Mouse (Mus musculus) gastrocnemius, adult 2 months (tissue): ENCODE data around the gene Vegfa. TPM values are rescaled to one million over a fixed set of nuclear protein-coding genes. Genes with fewer than 3 reads are reported as not detected.
"Not testable (repeated sequence)": the region's sequence is repeated elsewhere in the genome, so short reads cannot be mapped to it uniquely, and the experiment has no call there.

ENCODE experiments used
- DNase-seq: peaks from one replicate; pipeline ENCODE4 v3.0.0; 2022
- H3K27ac ChIP-seq: fragments of 200-600 bp; 2 replicates; pipeline ENCODE4 v1.8.1; 2022; ENCODE audit warnings: mild to moderate bottlenecking
- H3K4me3 ChIP-seq: fragments of 200-600 bp; 2 replicates; pipeline ENCODE4 v1.8.1; 2022; ENCODE audit warnings: mild to moderate bottlenecking, moderate library complexity
- CTCF ChIP-seq: fragments of 200-600 bp; IDR thresholded peaks from 2 replicates; pipeline ENCODE4 v1.8.1; 2022; ENCODE audit warnings: antibody characterized with exemption, mild to moderate bottlenecking, moderate library complexity
- intact Hi-C: fragments of 180-260 bp; cut with DNase I; formaldehyde crosslinking; loops from one replicate; pipeline ENCODE4 v1.15.1; 2025
- total RNA-seq, 2 experiments: library from RNA; stranded (reverse); gene quantifications; 2 replicates each; pipeline ENCODE4 v1.2.3; 2021

Gene Vegfa
- total RNA-seq, 2 experiments from 2014 or later, result 135 to 219 TPM

DNA sequence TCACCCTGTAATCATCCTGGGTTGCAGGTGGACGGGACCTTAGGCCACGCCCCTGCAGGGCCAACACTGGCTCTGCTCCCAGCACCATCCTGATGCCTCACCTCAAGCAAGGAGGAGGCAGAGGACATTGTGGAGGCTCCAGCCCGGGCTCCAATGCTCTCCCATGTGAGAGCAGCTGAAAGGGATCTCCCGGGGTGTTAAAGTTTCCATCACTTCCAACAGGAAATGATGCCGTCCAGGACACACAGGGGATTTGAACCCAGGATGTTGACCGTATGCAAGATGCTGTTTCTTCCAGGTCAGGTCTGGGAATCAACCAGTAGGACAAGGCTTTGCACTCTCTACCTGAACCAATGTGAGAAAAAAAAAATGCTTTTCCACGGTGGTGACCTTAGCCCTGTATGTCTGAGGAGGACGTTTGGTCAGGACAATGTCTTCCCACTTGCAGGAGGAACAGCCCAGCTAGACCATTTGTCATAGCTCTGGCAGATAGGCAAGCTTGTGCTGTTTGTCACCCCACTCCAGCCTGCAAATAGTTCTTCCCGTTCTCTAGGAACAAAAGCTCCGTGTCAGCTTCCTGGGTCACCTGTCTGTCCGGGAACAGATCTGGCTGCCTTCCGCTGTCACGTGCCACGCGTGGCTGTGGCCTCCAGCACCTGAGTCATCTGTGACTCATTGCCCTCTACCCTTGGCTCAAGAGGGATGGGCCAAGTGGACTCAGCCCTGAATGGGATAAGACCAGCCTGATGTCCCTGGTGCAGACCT is 28.3 kb downstream of the Vegfa start:
- DNase-seq, result peak; percentile 33
- no peak overlapping the region for H3K4me3 ChIP-seq
- no peak overlapping the region for H3K27ac ChIP-seq
- intact Hi-C loops, result no loop called here
- no peak for TF ChIP-seq CTCF

DNA sequence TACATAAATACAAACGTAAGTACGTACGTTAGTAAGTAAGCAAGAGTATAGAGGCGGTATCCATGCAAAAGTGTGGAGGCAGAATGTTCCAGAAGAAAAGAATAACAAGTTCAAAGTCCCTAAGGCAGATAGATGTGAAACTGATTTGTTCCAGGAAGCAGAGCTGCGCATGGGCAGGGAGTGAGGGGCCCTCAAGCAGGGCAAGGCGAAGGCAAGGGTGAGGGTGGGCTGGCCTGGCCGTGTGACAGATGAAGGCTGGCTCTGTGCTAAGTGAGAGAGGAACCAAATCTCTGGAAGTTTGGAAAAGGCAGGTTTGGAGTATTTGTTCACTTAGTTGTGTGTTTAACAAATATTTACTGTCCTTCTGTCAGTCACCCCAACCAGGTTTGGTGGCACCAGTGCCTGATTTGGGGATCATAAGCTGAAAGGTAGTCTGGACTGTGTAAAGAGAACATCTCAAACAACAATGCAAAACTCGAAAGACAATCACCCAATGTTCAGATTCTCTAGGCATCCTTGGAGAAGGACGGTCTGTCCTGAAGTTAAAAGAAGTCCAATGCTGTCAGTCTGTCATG is 32.7 kb downstream of the Vegfa start:
- no peak for DNase-seq
- Histone ChIP-seq H3K27ac (no peak overlapping the region), H3K4me3 (no peak overlapping the region)
- intact Hi-C loops, result no loop called here
- no peak for TF ChIP-seq CTCF

DNA sequence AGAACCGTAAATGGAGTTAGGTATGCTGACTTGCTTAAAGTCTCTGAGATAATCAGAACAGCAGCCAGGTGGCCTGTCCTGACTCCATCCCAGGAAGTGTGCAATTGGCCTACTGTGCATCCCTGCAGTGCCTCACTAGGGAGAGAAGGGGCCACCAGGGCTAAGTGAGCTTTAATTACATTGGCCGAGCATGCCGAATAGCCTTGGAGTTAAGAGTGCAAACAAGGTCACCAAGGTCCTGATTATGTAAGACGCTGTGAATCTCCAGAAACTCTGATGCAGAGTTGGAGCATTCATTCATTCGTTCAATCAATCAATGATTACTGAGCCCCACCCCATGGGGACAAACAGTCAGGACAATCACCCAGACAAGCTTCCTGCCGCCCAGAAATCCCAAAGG is 33.8 kb downstream of the Vegfa start:
- H3K27ac ChIP-seq, result no peak overlapping the region
- intact Hi-C loops, result no loop called here
- no peak overlapping the region for H3K4me3 ChIP-seq

DNA sequence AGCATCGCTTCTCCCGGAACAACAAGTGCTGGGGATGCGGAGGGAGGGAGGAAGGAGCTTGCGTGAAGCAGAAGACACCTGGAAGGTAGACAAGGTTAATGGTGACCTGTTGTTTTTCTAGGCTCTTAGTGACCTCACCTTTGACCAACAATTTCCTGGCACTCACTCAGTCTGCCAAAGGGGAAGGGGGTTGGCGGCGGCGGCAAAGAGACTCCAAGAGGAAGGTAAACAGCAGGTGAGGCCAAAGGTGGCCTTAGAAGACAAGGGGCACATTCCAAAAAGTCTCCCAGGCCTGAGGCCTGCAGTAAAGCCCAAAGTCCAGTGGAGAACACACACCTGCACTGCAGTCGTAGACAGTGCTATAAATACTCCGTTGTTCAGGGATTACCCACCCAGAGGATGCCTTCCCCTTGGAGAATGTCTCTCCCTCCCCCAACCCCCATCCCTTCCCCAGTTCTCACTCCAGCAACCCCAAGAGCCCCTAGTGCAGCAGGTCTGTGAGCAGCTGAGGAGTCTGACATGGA is 35.2 kb downstream of the Vegfa start:
- DNase-seq, result no peak
- H3K4me3 ChIP-seq, result no peak overlapping the region
- intact Hi-C loops, result no loop called here
- TF ChIP-seq CTCF, result no peak
- H3K27ac ChIP-seq, result no peak overlapping the region

More for the DNA sequence above, 33.8 kb downstream of the Vegfa start:
- DNase-seq, result peak; percentile 26
- TF ChIP-seq CTCF, result no peak

DNA sequence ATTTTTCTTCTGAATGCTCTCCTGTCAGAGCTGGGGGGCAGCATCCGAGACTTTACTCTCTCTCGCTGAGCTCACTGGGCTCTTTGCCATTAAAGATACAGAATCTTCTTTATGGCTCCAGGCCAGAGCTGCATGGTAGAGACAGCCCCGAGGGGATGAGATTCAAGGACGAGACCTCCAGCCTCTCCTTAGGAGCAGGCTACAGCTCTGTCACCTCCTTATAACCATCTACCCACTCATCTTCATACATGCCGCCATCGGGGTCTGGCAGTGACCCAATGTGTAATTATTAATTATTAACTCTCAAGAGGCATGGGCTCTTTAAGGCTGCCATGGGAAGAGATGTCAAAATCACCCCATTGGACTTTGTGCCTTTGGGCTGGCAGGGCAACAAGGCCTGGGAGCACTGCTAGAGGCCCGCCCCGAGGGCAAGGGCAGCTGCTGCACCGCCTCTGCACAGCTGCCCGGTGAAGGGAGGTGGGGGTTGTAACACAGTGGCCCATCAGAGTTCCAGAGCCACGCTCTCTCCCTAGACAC is 37.8 kb downstream of the Vegfa start:
- no peak for DNase-seq
- no peak overlapping the region for H3K27ac ChIP-seq
- intact Hi-C loops, result no loop called here
- H3K4me3 ChIP-seq, result no peak overlapping the region
- no peak for TF ChIP-seq CTCF

DNA sequence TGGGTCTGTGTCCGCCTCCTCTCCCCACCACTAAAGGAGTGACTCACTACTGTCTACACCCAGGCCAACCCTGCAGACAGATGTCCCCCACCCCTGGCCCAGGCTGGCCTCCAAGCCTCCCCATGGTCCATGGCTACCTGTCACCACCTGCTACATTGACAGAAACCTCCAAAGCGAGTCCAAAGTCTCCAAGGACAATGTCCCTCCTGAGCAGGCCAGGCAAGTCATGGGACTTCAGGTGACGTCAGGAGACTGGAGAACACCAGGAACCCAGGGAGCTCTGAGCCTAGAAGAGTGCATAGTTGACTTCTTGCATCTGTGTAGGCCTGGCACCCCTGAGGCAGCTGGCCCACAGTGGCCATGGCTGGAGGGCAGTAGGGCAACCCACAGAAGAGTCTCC is 45.3 kb downstream of the Vegfa start:
- no peak for TF ChIP-seq CTCF
- intact Hi-C loops, result no loop called here
- DNase-seq, result no peak
- Histone ChIP-seq H3K4me3 (no peak overlapping the region), H3K27ac (no peak overlapping the region)

DNA sequence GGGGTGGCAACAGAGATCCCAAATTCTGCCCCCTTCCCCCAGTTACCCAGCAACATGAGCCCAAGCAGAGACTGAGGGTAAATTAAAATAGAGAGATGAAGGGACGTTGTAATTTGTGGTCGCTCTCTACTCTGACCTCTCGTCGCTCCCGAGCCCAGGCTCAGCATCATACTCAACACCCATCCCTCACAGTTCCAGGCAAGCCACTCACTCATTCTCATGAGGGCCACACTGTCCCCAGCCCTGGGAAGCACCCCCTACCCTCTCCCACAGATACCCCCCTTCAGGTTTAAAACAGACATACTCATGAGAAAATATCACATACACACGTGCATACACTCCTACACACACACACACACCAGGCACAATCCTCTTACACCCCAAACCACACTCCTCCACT is 45.8 kb downstream of the Vegfa start:
- intact Hi-C loops, result no loop called here
- TF ChIP-seq CTCF, result no peak
- no peak overlapping the region for H3K27ac ChIP-seq
- no peak for DNase-seq
- no peak overlapping the region for H3K4me3 ChIP-seq

DNA sequence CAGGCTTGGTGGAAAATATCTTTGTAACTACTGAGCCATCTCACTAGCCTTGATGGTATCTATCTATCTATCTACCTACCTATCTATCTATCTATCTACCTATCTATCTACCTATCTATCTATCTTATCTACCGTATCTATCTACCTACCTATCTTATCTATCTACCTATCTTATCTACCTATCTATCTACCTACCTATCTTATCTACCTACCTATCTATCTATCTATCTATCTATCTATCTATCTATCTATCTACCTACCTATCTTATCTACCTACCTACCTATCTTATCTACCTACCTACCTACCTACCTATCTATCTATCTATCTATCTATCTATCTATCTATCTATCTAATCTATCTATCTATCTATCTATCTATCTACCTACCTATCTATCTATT is 49.0 kb downstream of the Vegfa start:
- H3K27ac ChIP-seq, DNase-seq, intact Hi-C loops: not testable (repeated sequence)

DNA sequence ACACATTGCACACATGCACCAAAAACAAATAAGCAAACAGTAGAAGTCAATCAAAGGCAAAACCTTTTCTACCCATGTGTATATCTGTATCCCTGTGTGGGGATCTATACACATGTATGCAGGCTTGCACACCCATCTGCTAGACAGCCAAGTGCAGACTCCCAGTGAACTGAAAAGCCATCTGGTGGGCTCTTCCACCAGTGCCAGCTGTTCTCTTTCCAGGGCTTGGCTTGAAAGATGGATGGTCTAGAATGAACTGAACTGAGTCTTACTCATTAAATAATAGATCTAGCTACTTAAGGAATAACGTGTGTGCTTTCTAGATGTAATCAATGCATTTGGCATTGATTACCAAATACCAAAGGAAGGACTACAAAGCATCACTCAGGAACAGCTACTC is 50.3 kb downstream of the Vegfa start:
- intact Hi-C loops, result no loop called here

More for the DNA sequence above, 49.0 kb downstream of the Vegfa start:
- H3K4me3 ChIP-seq, result not testable (repeated sequence)

DNA sequence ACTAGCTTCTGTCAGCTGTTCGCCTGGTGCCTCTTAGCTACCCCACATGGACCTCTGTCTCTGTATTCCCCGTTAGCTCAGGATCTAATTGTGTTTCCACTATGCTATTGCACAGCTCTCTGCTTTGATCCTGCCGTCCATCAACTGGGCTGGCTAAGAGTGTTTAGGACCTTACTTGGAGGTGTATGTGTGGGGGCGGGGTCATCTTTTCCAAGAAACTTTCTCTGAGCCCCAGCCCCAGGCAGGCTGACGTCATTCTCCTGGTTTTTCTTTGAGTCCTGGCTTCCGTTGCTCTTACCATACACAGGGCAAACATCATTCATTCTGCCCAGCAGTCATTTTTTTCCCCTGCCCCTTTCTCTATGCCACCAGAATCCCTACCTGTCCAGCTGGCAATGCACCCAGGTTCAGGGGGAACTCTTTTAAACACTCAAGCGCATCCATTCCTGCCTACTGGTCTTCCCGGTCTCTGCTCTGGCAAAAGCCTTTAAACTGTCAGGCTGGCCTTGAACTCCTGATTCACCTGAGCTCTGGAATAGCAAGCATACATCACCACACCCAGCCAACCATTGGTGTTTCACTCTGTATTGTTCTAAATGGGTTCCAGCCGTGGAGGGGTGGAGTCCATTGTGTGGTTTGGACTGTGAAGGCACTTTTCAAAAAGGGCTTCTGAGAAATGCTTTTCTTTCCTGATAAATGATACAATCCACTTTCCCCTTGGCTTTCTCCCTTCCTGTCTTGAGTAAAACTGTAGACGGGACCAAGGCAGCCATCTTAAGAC is 53.0 kb downstream of the Vegfa start:
- peak; percentile 3 for DNase-seq
- Histone ChIP-seq H3K4me3 (no peak overlapping the region), H3K27ac (no peak overlapping the region)
- TF ChIP-seq CTCF, result no peak
- intact Hi-C loops, result no loop called here

More for the DNA sequence above, 50.3 kb downstream of the Vegfa start:
- Histone ChIP-seq H3K4me3 (no peak overlapping the region), H3K27ac (no peak overlapping the region)
- DNase-seq, result no peak
- no peak for TF ChIP-seq CTCF

DNA sequence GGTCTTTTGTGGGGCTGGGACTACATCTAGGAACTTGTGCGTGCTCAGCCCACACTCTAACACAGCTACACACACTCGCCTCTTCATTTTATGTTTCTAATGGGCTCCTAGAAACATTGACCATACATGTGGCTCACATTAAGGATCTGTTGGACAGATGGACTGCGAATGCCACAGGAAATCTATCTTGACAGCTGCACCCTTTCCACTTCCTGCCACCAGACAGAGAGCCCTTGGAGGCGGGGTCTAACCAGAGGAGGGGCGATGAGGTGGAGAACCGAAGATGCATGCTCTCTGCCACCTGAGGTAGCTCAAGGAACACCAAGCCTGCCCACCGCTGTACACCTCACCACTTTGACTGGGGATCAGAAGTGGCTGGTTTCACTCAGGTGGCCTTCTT is 57.7 kb downstream of the Vegfa start:
- Histone ChIP-seq H3K4me3 (no peak overlapping the region), H3K27ac (no peak overlapping the region)
- peak; percentile 11 for DNase-seq
- intact Hi-C loops, result no loop called here
- TF ChIP-seq CTCF, result no peak

DNA sequence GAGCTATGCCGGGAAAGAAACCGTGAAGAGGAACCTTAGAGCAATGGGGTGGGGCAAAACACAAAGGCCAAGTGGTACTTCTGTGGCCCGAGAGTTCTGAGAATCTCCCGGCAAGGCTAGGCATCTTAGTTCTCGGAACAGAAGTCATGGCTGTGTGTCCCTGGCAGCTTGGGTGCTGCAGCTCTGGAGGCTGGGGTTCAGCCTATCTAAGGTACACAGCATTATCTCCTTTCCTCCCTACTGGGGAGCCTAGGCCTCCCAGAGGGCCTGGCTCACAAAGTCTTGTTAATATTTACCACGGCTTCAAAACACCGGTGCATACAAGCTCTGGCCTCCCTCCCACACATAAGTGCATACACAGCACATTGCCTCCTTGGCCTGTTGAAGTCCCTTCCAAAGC is 59.0 kb downstream of the Vegfa start:
- TF ChIP-seq CTCF, result no peak
- intact Hi-C loops, result no loop called here
- Histone ChIP-seq H3K27ac (no peak overlapping the region), H3K4me3 (no peak overlapping the region)
- peak; percentile 12 for DNase-seq

DNA sequence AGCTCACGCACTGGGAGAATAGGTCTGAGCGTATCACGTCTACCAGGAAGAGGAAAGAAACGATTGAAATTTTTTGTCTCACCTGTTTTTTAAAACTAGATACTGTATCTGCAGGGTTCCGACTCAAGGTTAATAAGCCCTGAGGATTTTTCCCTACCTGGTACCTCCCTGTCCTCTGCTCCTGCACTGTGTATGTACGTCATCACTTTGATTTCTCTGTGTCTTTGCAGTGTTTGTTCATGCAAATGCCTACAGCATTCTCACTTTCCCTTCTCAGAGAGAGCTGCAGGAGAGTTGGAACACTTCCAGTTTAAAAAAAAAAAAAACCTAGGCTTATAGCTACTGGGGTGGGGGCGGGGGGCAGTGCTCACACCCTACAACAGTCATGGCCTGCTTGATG is 59.8 kb downstream of the Vegfa start:
- no peak overlapping the region for H3K4me3 ChIP-seq
- no peak for DNase-seq
- no peak for TF ChIP-seq CTCF
- intact Hi-C loops, result no loop called here
- no peak overlapping the region for H3K27ac ChIP-seq
